Mouse (Mus musculus) liver, embryonic 13.5 days (tissue): ENCODE data around the gene Car10. TPM values are rescaled to one million over a fixed set of nuclear protein-coding genes. Genes with fewer than 3 reads are reported as not detected.

ENCODE experiments used
- ATAC-seq: fragments of 200-750 bp; cut with Nextera tagmentation; 2 replicates; pipeline ENCODE4 v1.8.0; 2017; ENCODE audit warnings: low read depth, mild to moderate bottlenecking, moderate number of reproducible peaks, moderate library complexity
- DNase-seq: peaks from one replicate; pipeline ENCODE4 v3.0.0; 2022
- H3K27ac ChIP-seq: fragments of 300-500 bp; sonication (generic); 2 replicates; pipeline ENCODE4 v1.5.1; 2015; ENCODE audit warnings: moderate library complexity, mild to moderate bottlenecking, inconsistent platforms
- H3K27me3 ChIP-seq: fragments of 300-500 bp; sonication (generic); 2 replicates; pipeline ENCODE4 v1.6.1; 2015; ENCODE audit warnings: mild to moderate bottlenecking, inconsistent platforms
- H3K36me3 ChIP-seq: fragments of 300-500 bp; sonication (generic); 2 replicates; pipeline ENCODE4 v1.6.1; 2015; ENCODE audit warnings: mild to moderate bottlenecking, inconsistent platforms
- H3K4me1 ChIP-seq: fragments of 300-500 bp; sonication (generic); replicated peaks from 2 replicates; pipeline ENCODE4 v1.6.1; 2015; ENCODE audit warnings: inconsistent platforms
- H3K4me2 ChIP-seq: fragments of 300-500 bp; sonication (generic); 2 replicates; pipeline ENCODE4 v1.6.1; 2015; ENCODE audit warnings: inconsistent platforms, mild to moderate bottlenecking, moderate library complexity
- H3K4me3 ChIP-seq: fragments of 300-500 bp; sonication (generic); replicated peaks from 2 replicates; pipeline ENCODE4 v1.5.1; 2015; ENCODE audit warnings: mild to moderate bottlenecking, inconsistent platforms
- H3K9ac ChIP-seq: fragments of 300-500 bp; sonication (generic); 2 replicates; pipeline ENCODE4 v1.6.1; 2015; ENCODE audit warnings: mild to moderate bottlenecking, inconsistent platforms
- H3K9me3 ChIP-seq: fragments of 300-500 bp; sonication (generic); replicated peaks from 2 replicates; pipeline ENCODE4 v1.6.1; 2016; ENCODE audit warnings: inconsistent platforms
- WGBS: fragments of 180-500 bp; shearing (Covaris S2); methylation state at CpG from one replicate; pipeline ENCODE4 v1.1.7; 2015; ENCODE audit not compliant: insufficient replicate concordance; 5-methylcytosine and 5-hydroxymethylcytosine counted together
- polyA plus RNA-seq: library from polyadenylated mRNA; unstranded; fragments of >200 nt; fragmentation: Nextera tagmentation; extraction: Ambion mirVana; gene quantifications from 2 replicates; pipeline ENCODE4 v1.2.1, GENCODE M21; 2015

The Car10 gene
- polyA plus RNA-seq, 1 experiment from 2014 or later: not detected

DNA sequence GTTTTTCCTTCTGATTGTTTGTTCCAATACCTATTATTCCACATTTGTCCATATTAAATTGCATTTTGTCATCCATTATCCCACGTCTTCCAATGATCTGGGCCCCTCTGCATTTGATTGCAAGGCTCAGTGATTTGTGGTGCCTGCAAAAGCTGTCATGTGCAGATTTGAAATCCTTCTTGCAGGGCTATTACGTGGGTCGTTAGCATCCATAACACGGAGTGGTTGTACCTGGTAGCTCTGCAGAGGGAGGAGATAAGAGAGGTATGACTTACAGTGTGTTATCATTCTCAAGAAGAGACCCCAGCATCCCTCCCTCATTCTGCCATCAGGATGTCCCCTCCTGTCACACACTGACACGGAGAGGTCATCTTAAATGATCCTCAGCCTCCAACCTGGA is 451.1 kb downstream of the Car10 start:
- no peaks in the 10 kb centered on the region for H3K36me3 ChIP-seq
- H3K4me3 ChIP-seq: no peak overlapping the region
- ATAC-seq (no peak), DNase-seq (no peak)
- H3K4me1 ChIP-seq: no peaks in the 10 kb centered on the region
- no peak overlapping the region for H3K4me2 ChIP-seq
- H3K9me3 ChIP-seq: no peaks in the 10 kb centered on the region
- H3K27me3 ChIP-seq: no peaks in the 10 kb centered on the region
- no peak overlapping the region for H3K27ac ChIP-seq
- 48% methylated on average over 5 of the region's 5 CpGs for WGBS
- H3K9ac ChIP-seq: no peak overlapping the region

GRCm38 (mm10) chr11:93550908-93551307 is 453.1 kb downstream of the Car10 start:
- no peak overlapping the region for H3K4me2 ChIP-seq
- H3K9me3 ChIP-seq: no peaks in the 10 kb centered on the region
- H3K4me3 ChIP-seq: no peak overlapping the region
- H3K27ac ChIP-seq: no peak overlapping the region
- H3K4me1 ChIP-seq: no peaks in the 10 kb centered on the region
- H3K27me3 ChIP-seq: no peaks in the 10 kb centered on the region
- ATAC-seq: no peak
- H3K36me3 ChIP-seq: no peaks in the 10 kb centered on the region
- no peak for DNase-seq
- no peak overlapping the region for H3K9ac ChIP-seq
- 1% methylated on average over 3 of the region's 3 CpGs for WGBS

GRCm38 (mm10) chr11:93559118-93559517 is 461.3 kb downstream of the Car10 start:
- no peaks in the 10 kb centered on the region for H3K9me3 ChIP-seq
- no peak overlapping the region for H3K4me3 ChIP-seq
- H3K27ac ChIP-seq: no peak overlapping the region
- H3K4me1 ChIP-seq: no peaks in the 10 kb centered on the region
- H3K27me3 ChIP-seq: no peaks in the 10 kb centered on the region
- DNase-seq (no peak), ATAC-seq (no peak)
- 59% methylated on average over 3 of the region's 3 CpGs for WGBS
- H3K36me3 ChIP-seq: no peaks in the 10 kb centered on the region
- H3K4me2 ChIP-seq: no peak overlapping the region
- no peak overlapping the region for H3K9ac ChIP-seq

GRCm38 (mm10) chr11:93560570-93560969 is 462.7 kb downstream of the Car10 start:
- 70% methylated on average over 7 of the region's 7 CpGs for WGBS
- H3K36me3 ChIP-seq: no peaks in the 10 kb centered on the region
- ATAC-seq: no peak
- DNase-seq: no peak
- H3K27ac ChIP-seq: no peak overlapping the region
- no peaks in the 10 kb centered on the region for H3K4me1 ChIP-seq
- H3K9ac ChIP-seq: no peak overlapping the region
- H3K9me3 ChIP-seq: no peaks in the 10 kb centered on the region
- H3K4me2 ChIP-seq: no peak overlapping the region
- H3K27me3 ChIP-seq: no peaks in the 10 kb centered on the region
- H3K4me3 ChIP-seq: no peak overlapping the region

- Histone ChIP-seq H3K36me3 (no peaks in the 10 kb centered on the region), H3K27ac (no peak overlapping the region)
- DNase-seq: no peak
Measured at GRCm38 (mm10) chr11:93562330-93562865, 464.6 kb downstream of the Car10 start.

GRCm38 (mm10) chr11:93565756-93566155 is 467.9 kb downstream of the Car10 start:
- Histone ChIP-seq H3K4me1 (no peaks in the 10 kb centered on the region), H3K4me2 (no peak overlapping the region), H3K27ac (no peak overlapping the region), H3K36me3 (no peaks in the 10 kb centered on the region), H3K4me3 (no peak overlapping the region), H3K9ac (no peak overlapping the region), H3K27me3 (no peaks in the 10 kb centered on the region), H3K9me3 (no peaks in the 10 kb centered on the region)
- WGBS: 51% methylated on average over 3 of the region's 3 CpGs
- ATAC-seq (no peak), DNase-seq (no peak)

More at GRCm38 (mm10) chr11:93562330-93562865, 464.6 kb downstream of the Car10 start:
- no peak overlapping the region for H3K9ac ChIP-seq
- H3K4me2 ChIP-seq: no peak overlapping the region
- no peaks in the 10 kb centered on the region for H3K4me1 ChIP-seq
- H3K9me3 ChIP-seq: no peaks in the 10 kb centered on the region
- no peaks in the 10 kb centered on the region for H3K27me3 ChIP-seq
- H3K4me3 ChIP-seq: no peak overlapping the region
- no peak for ATAC-seq

DNA sequence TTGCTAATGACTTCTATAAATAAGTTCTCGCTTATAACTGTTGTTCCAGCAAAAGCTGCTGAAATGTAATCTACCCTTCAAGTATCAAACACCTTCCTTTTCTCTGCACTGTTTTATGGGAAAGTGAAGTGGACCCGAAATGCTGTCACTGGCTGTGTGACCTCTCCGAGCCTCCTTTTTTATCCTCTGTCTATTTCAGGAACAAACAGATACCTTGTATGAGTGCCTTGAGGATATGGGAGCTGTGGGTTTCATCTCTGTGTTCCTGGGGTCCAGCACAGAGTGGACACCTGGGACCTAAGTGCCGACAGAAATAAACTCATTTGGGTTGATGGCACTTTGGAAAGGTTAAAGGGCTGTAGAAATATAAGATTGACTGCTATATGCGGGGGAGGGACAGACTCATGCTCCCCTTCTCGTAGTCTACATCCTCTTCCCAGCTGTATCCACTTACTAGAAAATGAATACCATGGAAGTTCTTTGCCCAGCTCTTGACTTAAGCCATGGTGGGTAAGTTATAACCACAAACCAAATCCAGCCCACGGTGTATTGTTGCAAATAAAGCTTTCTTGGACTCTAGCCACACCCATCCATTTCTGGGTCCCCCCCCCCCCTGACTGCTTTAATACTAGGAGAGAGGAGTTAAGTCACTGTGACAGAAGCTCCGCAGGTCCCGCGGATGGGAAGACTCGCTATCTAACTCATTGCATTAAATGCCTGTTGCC is 474.3 kb downstream of the Car10 start:
- ATAC-seq (no peak), DNase-seq (no peak)
- Histone ChIP-seq H3K4me2 (no peak overlapping the region), H3K9ac (no peak overlapping the region), H3K4me1 (no peaks in the 10 kb centered on the region), H3K9me3 (no peaks in the 10 kb centered on the region), H3K4me3 (no peak overlapping the region), H3K36me3 (no peaks in the 10 kb centered on the region), H3K27me3 (no peaks in the 10 kb centered on the region), H3K27ac (no peak overlapping the region)
- WGBS: 63% methylated on average over 11 of the region's 11 CpGs

DNA sequence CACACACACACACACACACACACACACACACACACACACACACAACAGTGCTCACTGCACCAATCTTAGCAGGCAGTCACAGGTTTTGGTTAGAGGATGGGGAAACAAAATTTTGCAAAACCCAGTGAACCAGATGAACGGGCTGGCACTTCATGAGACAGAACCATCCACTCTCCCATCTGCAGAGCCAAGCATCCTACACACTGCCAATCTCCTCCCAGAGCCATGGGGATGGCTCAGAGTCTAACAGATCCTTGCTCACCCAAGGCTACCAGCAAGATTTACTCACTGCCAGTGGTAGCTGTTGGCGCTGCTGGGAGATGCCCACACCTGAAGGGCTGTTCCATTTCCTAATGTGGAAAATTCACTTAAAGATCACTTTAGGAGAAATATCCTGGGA is 479.6 kb downstream of the Car10 start:
- no peaks in the 10 kb centered on the region for H3K27me3 ChIP-seq
- 65% methylated on average over 2 of the region's 2 CpGs for WGBS
- ATAC-seq: no peak

DNA sequence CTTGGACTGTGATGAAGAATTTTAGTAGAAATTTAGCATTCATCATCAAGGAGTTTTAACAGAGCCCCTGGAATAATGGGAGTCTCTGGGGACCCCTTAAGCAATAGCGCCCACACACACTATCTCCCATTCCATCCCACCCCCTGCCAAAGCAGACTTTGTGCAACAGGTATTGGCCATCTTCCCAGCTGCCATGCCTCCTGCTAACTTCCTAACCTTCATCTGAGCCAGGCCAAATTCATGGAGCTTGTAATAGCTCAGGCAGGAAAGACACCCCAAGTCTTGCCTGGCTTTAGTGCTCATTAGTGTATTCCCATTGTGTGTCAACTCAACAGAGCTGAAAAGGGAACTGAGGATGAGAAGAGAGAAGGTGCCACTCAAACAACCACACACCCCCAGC is 481.8 kb downstream of the Car10 start:
- 85% methylated on average over 1 of the region's 1 CpGs for WGBS
- ATAC-seq: no peak
- no peak overlapping the region for H3K4me2 ChIP-seq
- no peak for DNase-seq
- no peaks in the 10 kb centered on the region for H3K36me3 ChIP-seq
- H3K4me3 ChIP-seq: no peak overlapping the region
- H3K9ac ChIP-seq: no peak overlapping the region
- H3K4me1 ChIP-seq: no peaks in the 10 kb centered on the region
- H3K9me3 ChIP-seq: no peaks in the 10 kb centered on the region
- no peak overlapping the region for H3K27ac ChIP-seq
- no peaks in the 10 kb centered on the region for H3K27me3 ChIP-seq

More for the DNA sequence above, 479.6 kb downstream of the Car10 start:
- Histone ChIP-seq H3K36me3 (no peaks in the 10 kb centered on the region), H3K27ac (no peak overlapping the region), H3K9me3 (no peaks in the 10 kb centered on the region), H3K4me3 (no peak overlapping the region), H3K4me2 (no peak overlapping the region), H3K4me1 (no peaks in the 10 kb centered on the region), H3K9ac (no peak overlapping the region)
- no peak for DNase-seq

GRCm38 (mm10) chr11:93581326-93581725 is 483.5 kb downstream of the Car10 start:
- no peak for ATAC-seq
- H3K27ac ChIP-seq: no peak overlapping the region
- H3K9ac ChIP-seq: no peak overlapping the region
- WGBS: 44% methylated on average over 4 of the region's 4 CpGs
- no peaks in the 10 kb centered on the region for H3K4me1 ChIP-seq
- no peak overlapping the region for H3K4me3 ChIP-seq
- H3K9me3 ChIP-seq: no peaks in the 10 kb centered on the region
- no peaks in the 10 kb centered on the region for H3K27me3 ChIP-seq
- no peak overlapping the region for H3K4me2 ChIP-seq
- no peaks in the 10 kb centered on the region for H3K36me3 ChIP-seq
- DNase-seq: no peak

GRCm38 (mm10) chr11:93587788-93588187 is 490.0 kb downstream of the Car10 start:
- Histone ChIP-seq H3K9ac (no peak overlapping the region), H3K27me3 (no peaks in the 10 kb centered on the region), H3K27ac (no peak overlapping the region), H3K36me3 (no peaks in the 10 kb centered on the region), H3K4me1 (no peaks in the 10 kb centered on the region), H3K4me3 (no peak overlapping the region), H3K4me2 (no peak overlapping the region), H3K9me3 (no peaks in the 10 kb centered on the region)
- 52% methylated on average over 4 of the region's 4 CpGs for WGBS
- DNase-seq (no peak), ATAC-seq (no peak)

DNA sequence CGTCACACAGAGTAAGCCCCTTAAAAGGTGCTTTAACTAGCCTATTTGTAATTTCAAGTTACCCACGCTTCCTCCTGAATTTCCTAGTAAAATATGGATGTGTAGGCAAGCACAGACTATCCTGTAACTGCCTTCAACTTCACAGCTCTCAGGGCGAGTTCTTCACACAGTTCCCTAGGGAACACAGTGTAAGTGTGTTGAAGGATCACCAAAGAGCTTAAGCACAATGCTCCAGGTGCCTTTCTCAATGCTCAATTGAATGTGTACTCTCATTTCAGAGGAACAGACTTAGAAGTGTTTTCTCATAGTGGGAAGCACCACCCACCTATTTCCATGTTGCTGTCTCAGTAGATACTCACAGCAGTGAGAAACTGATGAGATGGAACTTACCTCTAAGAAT is 492.8 kb downstream of the Car10 start:
- 42% methylated on average over 3 of the region's 3 CpGs for WGBS
- no peak overlapping the region for H3K4me3 ChIP-seq

More for the DNA sequence above, 492.8 kb downstream of the Car10 start:
- DNase-seq (no peak), ATAC-seq (no peak)
- Histone ChIP-seq H3K9me3 (no peaks in the 10 kb centered on the region), H3K27me3 (no peaks in the 10 kb centered on the region), H3K9ac (no peak overlapping the region), H3K4me1 (no peaks in the 10 kb centered on the region), H3K4me2 (no peak overlapping the region), H3K27ac (no peak overlapping the region), H3K36me3 (no peaks in the 10 kb centered on the region)
